Comparison of ENCODE assay signal across 9 mouse cellular contexts in the genomic region with DNA sequence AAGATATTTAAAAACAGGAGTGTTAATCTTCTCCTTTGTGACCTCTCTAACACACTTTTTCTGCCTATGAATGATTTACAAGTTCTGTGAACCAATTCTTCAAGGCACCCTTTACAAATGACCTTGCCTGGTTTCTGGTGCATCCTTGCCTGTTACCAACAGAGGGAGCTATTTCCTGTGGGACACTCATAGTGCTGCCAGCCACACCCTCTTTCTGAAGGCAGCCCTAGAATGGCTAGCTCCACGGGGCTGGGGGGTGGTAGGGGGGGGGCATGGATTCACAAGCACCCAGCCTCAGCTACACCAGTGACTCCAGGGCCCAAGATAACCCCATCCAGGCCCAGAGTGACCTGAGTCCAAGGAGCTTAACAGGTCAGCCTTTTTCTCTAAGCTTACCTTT.
DNase-seq lines count a peak whose midpoint lies in the region; ATAC-seq and TF ChIP-seq lines count a peak whose summit lies in the region.
"Had no signal": no experiment of that assay in that cellular context is flagged by ENCODE, and none has a peak within 500 bp of the region (broad histone marks: within the 10 kb centered on the region; RNA-seq: fewer than 3 reads in every experiment).

No protein-coding gene starts in this region.

- H3K27me3 ChIP-seq in lung, embryonic 14.5 days (ENCODE audit: insufficient read depth, low read length) = no peaks in the 10 kb centered on the region
- H3K27me3 ChIP-seq: liver, embryonic 15.5 days; stomach, embryonic 15.5 days had no signal

- intact Hi-C loops in left cerebral cortex, postnatal 4 days (cut with DNase I) = no loop called here

- peak; percentile 65 for TF ChIP-seq CTCF in lung, embryonic 14.5 days (IDR thresholded peaks at IDR 0.05; ENCODE audit: low read depth)

- H3K4me3 ChIP-seq in lung, embryonic 14.5 days (ENCODE audit: low read depth, low read length) = no peak overlapping the region
- H3K4me3 ChIP-seq: liver, embryonic 15.5 days; stomach, embryonic 15.5 days had no signal

- H3K4me1 ChIP-seq in lung, embryonic 14.5 days (ENCODE audit: insufficient read depth) = no peaks in the 10 kb centered on the region
- H3K4me1 ChIP-seq: liver, embryonic 15.5 days; stomach, embryonic 15.5 days had no signal

- no peak for ATAC-seq in lung, embryonic 14.5 days (ENCODE audit: insufficient read depth)

- no peak overlapping the region for H3K4me2 ChIP-seq in lung, embryonic 14.5 days
- H3K4me2 ChIP-seq: liver, embryonic 15.5 days; stomach, embryonic 15.5 days had no signal

- no peak overlapping the region for H3K9ac ChIP-seq in lung, embryonic 14.5 days
- H3K9ac ChIP-seq: liver, embryonic 15.5 days; stomach, embryonic 15.5 days had no signal

- 0% methylated on average over 1 of the region's 1 CpGs for WGBS in lung, embryonic 14.5 days

- H3K27ac ChIP-seq in lung, embryonic 14.5 days (ENCODE audit: low read depth) = no peak overlapping the region
- H3K27ac ChIP-seq: liver, embryonic 15.5 days; stomach, embryonic 15.5 days had no signal

- H3K9me3 ChIP-seq in lung, embryonic 14.5 days (ENCODE audit: low read depth, low read length) = no peaks in the 10 kb centered on the region
- H3K9me3 ChIP-seq: liver, embryonic 15.5 days; stomach, embryonic 15.5 days had no signal

- no peaks in the 10 kb centered on the region for H3K36me3 ChIP-seq in lung, embryonic 14.5 days (ENCODE audit: insufficient read depth)
- H3K36me3 ChIP-seq: liver, embryonic 15.5 days; stomach, embryonic 15.5 days had no signal

- DNase-seq in left cerebral cortex, postnatal 4 days = peak; percentile 9
- DNase-seq in left cerebral cortex, adult 11 months (ENCODE audit: low spot score) = no peak
- peak; percentile 63 for DNase-seq in ZHBTc4 (ENCODE audit: low read depth, low spot score)
- peak; percentile 75 for DNase-seq in embryo, embryonic 10 days (ENCODE audit: low spot score)
- peak; percentile 65 for DNase-seq in lung, embryonic 14.5 days
- peak; percentile 26 for DNase-seq in yolk sac, embryonic 10.5 days (ENCODE audit: low spot score)
- DNase-seq in cerebellum, adult 8-10 months = no peak

Comparison
In these comparisons a context has a peak if more than half of its experiments do, and no peak if none do; other contexts are left out.
1. DNase-seq: peak in left cerebral cortex, postnatal 4 days (single experiment), ZHBTc4 (single experiment), embryo, embryonic 10 days (single experiment), lung, embryonic 14.5 days (single experiment) and yolk sac, embryonic 10.5 days (single experiment); none in left cerebral cortex, adult 11 months (single experiment) and cerebellum, adult 8-10 months (single experiment).